Mouse (Mus musculus): ENCODE data around the gene Ifnar2. TPM values are rescaled to one million over a fixed set of nuclear protein-coding genes. Genes with fewer than 3 reads are reported as not detected.
A peak's percentile ranks its signal among the peaks of the same experiment; 100 is the strongest.

Ifnar2 gene
- polyA plus RNA-seq, 1 experiment from 2014 or later = 75.5 TPM

DNA sequence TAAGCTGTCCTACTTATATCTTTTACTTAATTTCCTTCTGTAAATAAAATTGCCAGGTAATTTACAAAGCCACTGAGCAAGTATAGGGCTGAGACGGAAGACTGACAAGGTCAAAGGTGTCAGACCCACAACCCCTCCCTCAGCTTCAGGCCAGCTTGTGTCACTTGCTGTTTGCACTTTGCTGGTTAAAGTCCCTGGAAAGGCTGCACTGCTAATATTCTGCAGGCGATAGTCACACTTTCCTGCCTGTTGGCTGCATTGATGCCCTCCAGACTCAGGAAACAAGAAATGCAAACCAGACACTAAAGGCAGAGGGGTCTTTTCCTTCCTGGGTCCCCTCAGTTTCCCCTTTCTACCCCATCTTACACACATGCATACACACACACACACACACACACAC, 10.6 kb upstream of the Ifnar2 start:
- Histone ChIP-seq H3K27ac (ENCODE audit: low read depth, low read length) (no peak overlapping the region), H3K4me1 (replicated peaks; ENCODE audit: control insufficient read depth, insufficient read depth, low read length) (no peaks in the 10 kb centered on the region), H3K36me3 (ENCODE audit: control insufficient read depth, insufficient read depth) (no peaks in the 10 kb centered on the region), H3K4me2 (replicated peaks; ENCODE audit: low read depth) (no peak overlapping the region), H3K9me3 (ENCODE audit: control insufficient read depth) (no peaks in the 10 kb centered on the region), H3K4me3 (ENCODE audit: low read depth, low read length) (no peak overlapping the region), H3K27me3 (replicated peaks; ENCODE audit: control insufficient read depth, insufficient read depth, low read length) (no peaks in the 10 kb centered on the region), H3K9ac (ENCODE audit: low read depth, low read length) (no peak overlapping the region)
- no peak for ATAC-seq
- no peak for TF ChIP-seq CTCF (IDR thresholded peaks at IDR 0.05; ENCODE audit: low read depth)
- 55% methylated on average over 2 of the region's 2 CpGs for WGBS

DNA sequence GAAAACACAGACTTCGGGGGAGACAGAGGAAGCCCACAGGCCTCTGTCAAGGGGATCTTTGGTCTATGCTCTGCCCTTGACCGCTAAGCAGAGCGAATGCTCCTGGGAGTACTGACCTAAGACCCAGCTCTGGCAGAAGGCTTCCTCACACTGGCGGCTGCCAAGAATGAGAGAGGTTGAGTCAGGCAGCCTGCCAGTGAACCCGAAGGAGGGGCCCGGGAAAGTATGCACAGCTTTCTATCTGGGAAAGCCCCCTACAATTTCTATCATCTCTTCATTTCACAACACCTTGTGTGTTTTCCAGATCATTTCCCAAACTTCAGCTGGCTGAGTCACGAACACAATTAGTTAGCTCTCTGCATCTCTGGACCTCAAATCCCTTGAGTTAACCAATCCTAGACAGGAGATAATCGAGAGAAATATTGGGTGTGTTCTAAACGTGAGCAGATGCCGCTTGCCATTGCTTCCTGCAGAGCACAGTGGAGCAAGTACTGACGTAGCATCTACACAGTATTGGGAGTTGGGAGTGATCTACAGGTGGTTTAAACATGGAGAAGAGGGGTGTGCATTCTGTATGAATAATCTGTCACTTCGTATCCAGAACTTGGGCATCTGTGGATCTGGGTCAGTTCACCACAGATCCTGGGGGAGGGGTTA, 9.8 kb upstream of the Ifnar2 start:
- H3K4me1 ChIP-seq (replicated peaks; ENCODE audit: control insufficient read depth, insufficient read depth, low read length) = no peaks in the 10 kb centered on the region
- no peak overlapping the region for H3K4me3 ChIP-seq (ENCODE audit: low read depth, low read length)
- H3K36me3 ChIP-seq (ENCODE audit: control insufficient read depth, insufficient read depth) = no peaks in the 10 kb centered on the region
- H3K4me2 ChIP-seq (replicated peaks; ENCODE audit: low read depth) = no peak overlapping the region
- no peaks in the 10 kb centered on the region for H3K27me3 ChIP-seq (replicated peaks; ENCODE audit: control insufficient read depth, insufficient read depth, low read length)
- no peak for ATAC-seq
- no peak overlapping the region for H3K27ac ChIP-seq (ENCODE audit: low read depth, low read length)
- H3K9me3 ChIP-seq (ENCODE audit: control insufficient read depth) = no peaks in the 10 kb centered on the region
- no peak for TF ChIP-seq CTCF (IDR thresholded peaks at IDR 0.05; ENCODE audit: low read depth)
- 57% methylated on average over 12 of the region's 12 CpGs for WGBS
- H3K9ac ChIP-seq (ENCODE audit: low read depth, low read length) = no peak overlapping the region

DNA sequence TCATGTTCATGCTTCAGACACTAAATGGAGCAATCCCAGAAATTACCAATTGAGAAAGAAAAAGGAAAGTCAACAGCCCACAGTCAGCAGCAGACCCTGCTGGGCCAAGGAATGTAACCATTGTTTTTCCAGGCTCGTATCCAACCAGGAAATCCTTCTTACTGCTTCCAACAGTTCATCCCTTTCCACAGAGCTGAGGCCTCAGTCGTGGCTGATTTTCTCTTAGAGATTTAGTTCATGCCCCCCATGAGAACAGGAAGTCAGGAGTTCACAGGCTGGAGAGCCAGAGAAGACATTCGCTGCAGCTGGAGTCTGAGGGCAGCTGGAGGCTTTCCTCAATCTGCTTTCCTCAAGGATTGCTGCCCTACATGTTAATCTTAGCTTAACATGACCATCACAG, 9.1 kb upstream of the Ifnar2 start:
- Histone ChIP-seq H3K27me3 (replicated peaks; ENCODE audit: control insufficient read depth, insufficient read depth, low read length) (no peaks in the 10 kb centered on the region), H3K4me3 (ENCODE audit: low read depth, low read length) (no peak overlapping the region), H3K27ac (ENCODE audit: low read depth, low read length) (no peak overlapping the region), H3K9ac (ENCODE audit: low read depth, low read length) (no peak overlapping the region), H3K36me3 (ENCODE audit: control insufficient read depth, insufficient read depth) (no peaks in the 10 kb centered on the region), H3K4me2 (replicated peaks; ENCODE audit: low read depth) (no peak overlapping the region), H3K4me1 (replicated peaks; ENCODE audit: control insufficient read depth, insufficient read depth, low read length) (no peaks in the 10 kb centered on the region), H3K9me3 (ENCODE audit: control insufficient read depth) (no peaks in the 10 kb centered on the region)
- 30% methylated on average over 3 of the region's 3 CpGs for WGBS
- TF ChIP-seq CTCF (IDR thresholded peaks at IDR 0.05; ENCODE audit: low read depth) = no peak
- ATAC-seq = no peak

DNA sequence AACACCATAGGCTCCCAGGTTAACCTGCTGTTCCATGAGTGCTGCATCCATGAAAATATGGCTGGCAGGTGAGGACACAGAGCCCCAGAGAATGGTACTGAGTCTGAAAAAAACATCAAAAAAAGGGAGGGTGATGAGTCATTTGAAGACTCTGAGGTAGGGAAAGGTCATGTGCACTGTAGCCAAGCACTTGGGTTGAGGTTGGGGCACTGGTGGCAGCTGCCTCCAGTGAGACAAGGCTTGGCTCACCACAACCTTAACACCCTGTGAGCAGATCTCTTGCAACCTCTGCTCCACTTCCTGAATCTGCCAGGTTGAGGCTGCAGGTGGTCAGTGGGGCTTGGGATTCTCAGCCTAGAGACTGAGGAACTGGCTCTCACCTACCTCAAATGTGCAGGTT, 6.0 kb upstream of the Ifnar2 start:
- no peak for TF ChIP-seq CTCF (IDR thresholded peaks at IDR 0.05; ENCODE audit: low read depth)
- Histone ChIP-seq H3K4me1 (replicated peaks; ENCODE audit: control insufficient read depth, insufficient read depth, low read length) (no peaks in the 10 kb centered on the region), H3K4me3 (ENCODE audit: low read depth, low read length) (no peak overlapping the region), H3K4me2 (replicated peaks; ENCODE audit: low read depth) (no peak overlapping the region), H3K27ac (ENCODE audit: low read depth, low read length) (no peak overlapping the region), H3K9me3 (ENCODE audit: control insufficient read depth) (no peaks in the 10 kb centered on the region), H3K27me3 (replicated peaks; ENCODE audit: control insufficient read depth, insufficient read depth, low read length) (no peaks in the 10 kb centered on the region), H3K9ac (ENCODE audit: low read depth, low read length) (no peak overlapping the region), H3K36me3 (ENCODE audit: control insufficient read depth, insufficient read depth) (no peaks in the 10 kb centered on the region)
- no peak for ATAC-seq

DNA sequence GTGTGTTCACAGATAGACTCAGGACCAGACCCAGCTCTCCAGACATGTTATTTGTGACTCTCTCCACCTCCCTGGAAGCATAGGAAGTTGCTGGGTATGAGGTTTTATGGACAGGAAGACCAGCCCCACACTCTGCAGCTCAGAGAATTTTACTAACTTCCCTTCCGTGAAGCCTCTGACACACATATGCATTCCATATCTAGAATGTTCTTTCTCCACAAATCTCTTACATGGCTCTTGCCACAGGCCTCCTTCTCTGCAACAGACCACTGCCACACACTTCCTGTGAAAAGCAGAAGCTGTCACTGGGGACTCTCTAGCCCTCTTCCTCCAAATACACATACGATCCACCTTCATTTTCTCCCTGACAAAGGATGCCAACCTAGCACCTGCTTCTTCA, 5.5 kb upstream of the Ifnar2 start:
- no peaks in the 10 kb centered on the region for H3K27me3 ChIP-seq (replicated peaks; ENCODE audit: control insufficient read depth, insufficient read depth, low read length)
- H3K4me1 ChIP-seq (replicated peaks; ENCODE audit: control insufficient read depth, insufficient read depth, low read length) = no peaks in the 10 kb centered on the region
- ATAC-seq = no peak
- WGBS = 78% methylated on average over 2 of the region's 2 CpGs
- TF ChIP-seq CTCF (IDR thresholded peaks at IDR 0.05; ENCODE audit: low read depth) = no peak
- H3K4me2 ChIP-seq (replicated peaks; ENCODE audit: low read depth) = no peak overlapping the region
- no peak overlapping the region for H3K27ac ChIP-seq (ENCODE audit: low read depth, low read length)
- H3K9me3 ChIP-seq (ENCODE audit: control insufficient read depth) = no peaks in the 10 kb centered on the region
- H3K9ac ChIP-seq (ENCODE audit: low read depth, low read length) = no peak overlapping the region
- no peak overlapping the region for H3K4me3 ChIP-seq (ENCODE audit: low read depth, low read length)
- no peaks in the 10 kb centered on the region for H3K36me3 ChIP-seq (ENCODE audit: control insufficient read depth, insufficient read depth)

DNA sequence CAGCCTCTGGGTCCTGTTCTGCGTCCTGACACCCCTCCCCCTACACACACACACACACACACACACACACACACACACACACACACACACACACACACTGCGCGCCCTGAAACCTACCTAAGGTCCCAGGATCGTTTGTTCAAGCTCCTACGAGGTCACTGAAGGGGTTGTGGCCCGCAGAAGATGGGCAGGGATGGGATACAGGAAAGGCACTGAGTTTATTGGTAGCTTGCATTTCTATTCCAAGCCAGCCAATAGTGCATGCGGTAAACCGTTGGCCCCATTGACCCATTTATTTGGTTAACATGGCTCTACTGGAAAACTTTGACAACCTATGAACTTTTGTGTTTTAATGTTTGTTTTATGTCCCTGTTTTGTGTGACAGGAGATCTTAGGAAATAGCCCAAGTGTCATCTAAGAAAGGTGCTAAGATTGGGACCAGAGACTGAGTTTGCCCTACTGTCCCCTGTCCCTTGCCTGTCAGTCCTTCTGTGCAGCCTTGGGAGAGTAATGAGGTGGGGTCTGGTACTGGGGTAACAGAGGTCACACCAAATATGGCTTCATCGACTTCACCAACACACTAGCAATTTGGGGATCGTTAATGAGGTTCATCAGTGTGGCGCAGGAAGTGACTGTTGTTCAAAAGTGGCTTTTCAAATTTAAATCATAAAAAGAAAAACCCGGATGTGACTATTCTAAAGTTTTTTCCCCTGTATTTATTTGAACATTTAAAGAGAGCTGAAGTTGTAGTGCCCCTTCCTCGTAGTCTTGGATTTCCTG, 1.1 kb downstream of the Ifnar2 start:
- no peak for ATAC-seq
- no peaks in the 10 kb centered on the region for H3K36me3 ChIP-seq (ENCODE audit: control insufficient read depth, insufficient read depth)
- no peaks in the 10 kb centered on the region for H3K27me3 ChIP-seq (replicated peaks; ENCODE audit: control insufficient read depth, insufficient read depth, low read length)
- H3K27ac ChIP-seq (ENCODE audit: low read depth, low read length) = peak overlapping the region; percentile 79; the same call in 1 of the 2 replicates
- H3K9ac ChIP-seq (ENCODE audit: low read depth, low read length) = peak overlapping the region; percentile 86
- peak overlapping the region; percentile 79 for H3K4me2 ChIP-seq (replicated peaks; ENCODE audit: low read depth)
- H3K9me3 ChIP-seq (ENCODE audit: control insufficient read depth) = no peaks in the 10 kb centered on the region
- peak overlapping the region; percentile 77 for H3K4me3 ChIP-seq (ENCODE audit: low read depth, low read length)
- no peaks in the 10 kb centered on the region for H3K4me1 ChIP-seq (replicated peaks; ENCODE audit: control insufficient read depth, insufficient read depth, low read length)
- TF ChIP-seq CTCF (IDR thresholded peaks at IDR 0.05; ENCODE audit: low read depth) = no peak
- WGBS = 36% methylated on average over 13 of the region's 13 CpGs

All from intestine, postnatal 0 days (tissue).